Mouse (Mus musculus) forebrain, embryonic 15.5 days (tissue): ENCODE data around the gene Rbfox1. TPM values are rescaled to one million over a fixed set of nuclear protein-coding genes. Genes with fewer than 3 reads are reported as not detected.

Experiments
- ATAC-seq: fragments of 200-750 bp; cut with Nextera tagmentation; replicated peaks from 2 replicates; pipeline ENCODE4 v1.8.0; 2017; ENCODE audit warnings: mild to moderate bottlenecking, moderate TSS enrichment, moderate library complexity
- H3K27ac ChIP-seq: fragments of 300-500 bp; sonication (generic); replicated peaks from 2 replicates; pipeline ENCODE4 v1.5.1; 2015; ENCODE audit warnings: mild to moderate bottlenecking, inconsistent platforms
- H3K27me3 ChIP-seq: fragments of 300-500 bp; sonication (generic); 2 replicates; pipeline ENCODE4 v1.6.1; 2015; ENCODE audit warnings: inconsistent platforms
- H3K36me3 ChIP-seq: fragments of 300-500 bp; sonication (generic); 2 replicates; pipeline ENCODE4 v1.6.1; 2015; ENCODE audit warnings: mild to moderate bottlenecking, inconsistent platforms
- H3K4me1 ChIP-seq: fragments of 300-500 bp; sonication (generic); 2 replicates; pipeline ENCODE4 v1.6.1; 2015; ENCODE audit warnings: inconsistent platforms
- H3K4me2 ChIP-seq: fragments of 300-500 bp; sonication (generic); replicated peaks from 2 replicates; pipeline ENCODE4 v1.6.1; 2015; ENCODE audit warnings: mild to moderate bottlenecking, inconsistent platforms
- H3K4me3 ChIP-seq: fragments of 300-500 bp; sonication (generic); 2 replicates; pipeline ENCODE4 v1.5.1; 2015; ENCODE audit warnings: mild to moderate bottlenecking, inconsistent platforms
- H3K9ac ChIP-seq: fragments of 300-500 bp; sonication (generic); replicated peaks from 2 replicates; pipeline ENCODE4 v1.6.1; 2015; ENCODE audit warnings: mild to moderate bottlenecking, inconsistent platforms
- H3K9me3 ChIP-seq: fragments of 300-500 bp; sonication (generic); 2 replicates; pipeline ENCODE4 v1.6.1; 2016; ENCODE audit warnings: inconsistent platforms
- WGBS: fragments of 180-500 bp; shearing (Covaris S2); methylation state at CpG from one replicate; pipeline ENCODE4 v1.1.7; 2015; ENCODE audit warnings: mixed read lengths; 5-methylcytosine and 5-hydroxymethylcytosine counted together
- polyA plus RNA-seq: library from polyadenylated mRNA; unstranded; fragments of >200 nt; fragmentation: Nextera tagmentation; extraction: Ambion mirVana; gene quantifications from 2 replicates; pipeline ENCODE4 v1.2.1, GENCODE M21; 2015

Rbfox1 gene
- polyA plus RNA-seq, 1 experiment from 2014 or later, result 173 TPM

DNA sequence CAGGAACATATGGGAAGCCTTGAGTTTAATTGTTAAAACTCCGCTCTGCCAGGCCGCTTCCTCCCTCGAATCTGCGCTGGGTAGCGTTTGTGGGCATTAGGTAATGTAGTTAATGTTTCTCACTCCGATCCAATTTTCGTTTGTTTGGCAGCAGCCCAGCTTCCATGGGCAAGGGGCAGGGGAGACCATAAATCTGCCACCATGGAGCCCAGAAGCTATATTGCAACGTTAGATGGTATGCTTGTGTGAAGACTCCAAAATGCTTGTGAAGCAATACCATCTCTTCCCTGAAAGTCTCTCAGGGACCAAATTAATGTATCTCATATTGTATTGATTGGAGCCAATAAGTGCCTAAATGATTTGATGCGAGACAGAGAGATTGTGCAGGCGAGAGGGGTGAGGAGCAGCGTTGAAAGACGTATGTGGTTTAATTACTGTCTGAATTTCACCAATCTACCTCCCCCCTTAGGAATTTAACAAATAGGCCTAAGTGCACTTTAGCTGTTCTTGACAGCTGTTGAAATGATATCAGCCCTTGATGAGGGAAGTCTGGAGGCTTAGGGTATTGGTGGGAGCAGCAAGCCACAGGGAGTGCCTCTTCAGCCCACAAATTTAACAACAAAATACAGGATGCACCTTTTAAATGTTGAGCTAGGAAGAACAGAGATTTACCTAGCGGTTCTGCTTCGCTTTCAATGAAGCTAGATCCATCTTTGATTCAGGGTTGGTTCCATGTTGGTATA is 884.5 kb downstream of the Rbfox1 start:
- H3K4me3 ChIP-seq, result no peak overlapping the region
- 65% methylated on average over 14 of the region's 14 CpGs for WGBS
- no peak overlapping the region for H3K9ac ChIP-seq

DNA sequence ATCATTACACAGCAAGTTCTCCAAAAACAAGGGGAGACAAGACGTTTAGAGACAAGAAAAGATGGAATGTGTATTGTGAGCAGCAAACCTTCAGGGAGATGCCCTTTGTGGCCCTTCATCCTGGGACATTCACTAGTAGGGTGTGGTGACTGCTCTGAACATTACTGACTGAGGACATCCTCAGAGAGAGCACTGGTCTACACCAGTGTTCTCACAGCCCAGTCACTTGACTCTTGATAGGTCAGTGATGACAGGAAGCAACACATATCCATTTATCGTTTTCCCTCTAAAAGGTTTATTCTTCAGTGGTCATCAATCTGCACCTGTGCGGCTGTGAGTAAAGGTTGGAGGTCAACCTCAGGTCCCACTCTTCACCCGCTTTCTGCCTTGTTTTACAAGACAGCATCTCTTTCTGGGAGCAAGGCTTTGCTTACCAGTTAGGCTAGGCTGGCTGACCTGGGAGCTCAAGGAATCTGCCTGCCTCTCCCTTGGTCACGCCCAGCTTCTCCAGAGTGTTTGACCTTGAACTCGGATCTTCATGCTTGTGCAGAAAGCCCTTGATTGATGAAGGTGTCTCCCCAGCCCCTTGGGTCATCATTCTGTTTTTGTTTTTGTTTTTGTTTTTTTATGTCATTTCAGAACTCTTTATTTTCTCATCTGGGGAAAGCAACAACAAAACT is 892.5 kb downstream of the Rbfox1 start:
- H3K27me3 ChIP-seq, result no peaks in the 10 kb centered on the region
- no peaks in the 10 kb centered on the region for H3K9me3 ChIP-seq
- no peak overlapping the region for H3K27ac ChIP-seq
- WGBS, result 88% methylated on average over 6 of the region's 6 CpGs
- H3K4me1 ChIP-seq, result no peaks in the 10 kb centered on the region
- no peak overlapping the region for H3K4me2 ChIP-seq
- no peak overlapping the region for H3K9ac ChIP-seq
- no peak for ATAC-seq
- H3K4me3 ChIP-seq, result no peak overlapping the region
- no peaks in the 10 kb centered on the region for H3K36me3 ChIP-seq

More for the DNA sequence above, 884.5 kb downstream of the Rbfox1 start:
- Histone ChIP-seq H3K4me2 (no peak overlapping the region), H3K9me3 (no peaks in the 10 kb centered on the region), H3K4me1 (peaks cover 5% of the 10 kb centered on the region), H3K27ac (no peak overlapping the region), H3K27me3 (no peaks in the 10 kb centered on the region), H3K36me3 (no peaks in the 10 kb centered on the region)
- ATAC-seq, result no peak

DNA sequence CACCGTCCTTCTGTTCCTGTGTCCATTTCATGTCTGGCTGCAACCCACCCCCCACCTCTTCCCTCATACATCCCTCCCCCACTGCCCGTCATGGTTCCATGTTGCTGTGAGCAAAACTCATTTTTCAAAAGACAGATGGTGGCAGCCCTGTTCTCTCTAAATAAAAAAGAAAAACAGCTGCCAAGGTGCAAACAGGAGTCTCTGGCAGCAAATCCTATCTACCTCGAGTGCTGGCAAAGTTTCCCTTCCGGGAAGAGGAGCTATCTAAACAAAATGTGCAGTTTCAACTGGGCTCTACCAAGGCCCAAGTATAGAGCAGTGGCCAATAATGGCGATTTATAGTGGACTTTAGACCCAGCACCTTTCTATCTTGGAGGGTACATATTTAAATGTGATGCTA is 899.0 kb downstream of the Rbfox1 start:
- Histone ChIP-seq H3K4me1 (0 out of 2 replicates have a peak, but pooled peaks cover 12% of the 10 kb centered on the region), H3K9me3 (no peaks in the 10 kb centered on the region), H3K36me3 (no peaks in the 10 kb centered on the region), H3K27ac (no peak overlapping the region), H3K27me3 (no peaks in the 10 kb centered on the region), H3K4me3 (no peak overlapping the region), H3K9ac (no peak overlapping the region), H3K4me2 (no peak overlapping the region)
- ATAC-seq, result no peak
- WGBS, result 66% methylated on average over 5 of the region's 5 CpGs

DNA sequence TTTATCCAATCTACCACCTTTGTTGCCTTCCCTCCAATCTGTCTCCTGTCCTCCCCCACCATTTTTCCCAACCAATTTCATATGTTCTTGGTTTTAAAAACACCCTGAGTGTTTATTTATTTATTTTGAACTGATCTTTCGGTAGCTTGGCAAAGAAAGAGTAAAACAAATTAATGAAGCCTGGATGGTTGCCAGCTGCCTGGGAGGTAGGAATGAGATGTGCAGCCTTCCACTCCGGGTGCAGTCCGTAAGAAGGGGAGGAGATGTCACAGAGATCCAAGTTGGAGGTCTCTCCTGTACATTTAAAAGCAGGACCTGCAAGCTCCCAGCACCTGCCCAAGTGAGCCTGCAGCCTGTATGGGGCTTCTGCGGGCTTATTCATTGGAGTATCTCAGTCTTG is 899.9 kb downstream of the Rbfox1 start:
- ATAC-seq, result no peak
- H3K9me3 ChIP-seq, result no peaks in the 10 kb centered on the region
- H3K4me3 ChIP-seq, result no peak overlapping the region
- 33% methylated on average over 4 of the region's 4 CpGs for WGBS
- no peak overlapping the region for H3K4me2 ChIP-seq
- H3K27me3 ChIP-seq, result no peaks in the 10 kb centered on the region
- H3K4me1 ChIP-seq, result 0 out of 2 replicates have a peak, but pooled peaks cover 12% of the 10 kb centered on the region
- H3K9ac ChIP-seq, result no peak overlapping the region
- no peaks in the 10 kb centered on the region for H3K36me3 ChIP-seq
- H3K27ac ChIP-seq, result no peak overlapping the region

DNA sequence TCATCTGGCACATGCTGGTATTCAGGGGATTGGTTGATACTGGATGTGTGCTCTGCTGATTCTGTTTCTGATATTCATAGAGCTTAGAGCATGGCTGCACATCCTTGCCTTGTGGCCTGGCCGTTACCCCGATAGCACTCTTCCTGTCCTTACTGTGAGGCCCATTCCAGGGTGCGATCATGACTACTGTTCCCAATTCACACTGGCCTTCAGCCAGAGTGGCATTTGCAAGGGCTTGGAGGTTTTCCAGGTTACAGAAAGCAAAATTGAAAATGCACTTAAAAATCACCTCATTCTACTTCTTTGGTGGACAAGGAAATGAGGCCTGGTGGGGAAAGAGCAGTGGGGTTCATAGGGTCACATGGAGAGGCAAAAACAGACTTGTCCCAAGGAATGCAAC is 906.1 kb downstream of the Rbfox1 start:
- no peak overlapping the region for H3K9ac ChIP-seq
- H3K4me3 ChIP-seq, result no peak overlapping the region
- 50% methylated on average over 3 of the region's 3 CpGs for WGBS
- H3K36me3 ChIP-seq, result no peaks in the 10 kb centered on the region
- no peaks in the 10 kb centered on the region for H3K9me3 ChIP-seq
- H3K27me3 ChIP-seq, result no peaks in the 10 kb centered on the region; the same call in 1 of the 2 replicates
- H3K27ac ChIP-seq, result no peak overlapping the region
- H3K4me2 ChIP-seq, result no peak overlapping the region
- no peak for ATAC-seq
- H3K4me1 ChIP-seq, result 0 out of 2 replicates have a peak, but pooled peaks cover 5% of the 10 kb centered on the region

DNA sequence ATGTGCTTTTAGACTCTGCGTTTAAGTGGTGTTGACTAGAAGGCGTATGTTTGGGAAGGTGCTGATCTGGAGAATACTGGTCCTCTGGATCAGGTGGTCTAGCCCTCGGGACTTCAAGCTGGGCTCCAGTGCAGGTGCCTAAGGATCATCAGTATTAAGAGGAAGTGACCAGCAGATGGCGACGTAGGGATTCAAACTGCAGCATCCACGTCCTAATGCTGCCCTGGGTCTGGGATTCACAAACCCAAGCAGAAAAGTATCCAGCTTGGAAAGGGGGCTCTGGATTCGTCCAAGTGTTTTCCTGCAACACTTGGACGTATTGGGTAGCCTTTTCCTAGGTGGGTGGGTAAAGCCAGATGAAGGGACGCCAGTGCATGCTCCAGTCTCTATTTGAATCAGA is 906.5 kb downstream of the Rbfox1 start:
- Histone ChIP-seq H3K4me2 (no peak overlapping the region), H3K4me1 (0 out of 2 replicates have a peak, but pooled peaks cover 5% of the 10 kb centered on the region), H3K4me3 (no peak overlapping the region), H3K36me3 (no peaks in the 10 kb centered on the region), H3K9ac (no peak overlapping the region), H3K9me3 (no peaks in the 10 kb centered on the region), H3K27me3 (no peaks in the 10 kb centered on the region; the same call in 1 of the 2 replicates), H3K27ac (no peak overlapping the region)
- WGBS, result 14% methylated on average over 9 of the region's 9 CpGs
- ATAC-seq, result peak; percentile 80; the same call in 1 of the 2 replicates

DNA sequence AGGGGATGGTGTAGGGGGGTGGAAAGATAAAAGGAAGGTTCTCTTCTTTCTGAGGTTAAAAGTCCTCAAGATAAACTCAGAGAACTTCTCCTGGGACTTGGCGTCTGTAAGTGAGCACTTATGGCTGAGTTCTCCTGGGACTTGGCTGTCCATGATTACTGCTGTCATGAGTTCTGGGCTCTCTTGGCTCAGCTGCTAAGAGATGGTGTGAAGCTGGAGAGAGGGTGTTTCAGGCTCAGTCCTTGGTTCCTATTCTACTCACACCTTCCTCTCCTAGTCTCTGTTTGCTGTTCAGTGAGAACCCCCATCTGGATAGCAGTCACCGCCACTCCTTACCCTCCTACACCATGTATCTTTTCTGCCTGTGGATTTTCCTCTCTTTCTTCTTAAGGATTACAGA is 921.1 kb downstream of the Rbfox1 start:
- no peaks in the 10 kb centered on the region for H3K9me3 ChIP-seq
- no peak for ATAC-seq
- WGBS, result 98% methylated on average over 2 of the region's 2 CpGs
- no peaks in the 10 kb centered on the region for H3K27me3 ChIP-seq
- no peak overlapping the region for H3K4me2 ChIP-seq
- no peak overlapping the region for H3K4me3 ChIP-seq
- H3K36me3 ChIP-seq, result no peaks in the 10 kb centered on the region
- H3K27ac ChIP-seq, result no peak overlapping the region
- no peak overlapping the region for H3K9ac ChIP-seq
- no peaks in the 10 kb centered on the region for H3K4me1 ChIP-seq

- H3K4me2 ChIP-seq, result no peak overlapping the region
- 53% methylated on average over 2 of the region's 2 CpGs for WGBS
- no peak for ATAC-seq
- H3K9me3 ChIP-seq, result no peaks in the 10 kb centered on the region
- no peak overlapping the region for H3K9ac ChIP-seq
- H3K27ac ChIP-seq, result no peak overlapping the region
- H3K36me3 ChIP-seq, result no peaks in the 10 kb centered on the region
- H3K4me3 ChIP-seq, result no peak overlapping the region
- peaks cover 4% of the 10 kb centered on the region for H3K4me1 ChIP-seq
- H3K27me3 ChIP-seq, result no peaks in the 10 kb centered on the region
These were observed 922.7 kb downstream of the Rbfox1 start for GRCm38 (mm10) chr16:6807835-6808234.

DNA sequence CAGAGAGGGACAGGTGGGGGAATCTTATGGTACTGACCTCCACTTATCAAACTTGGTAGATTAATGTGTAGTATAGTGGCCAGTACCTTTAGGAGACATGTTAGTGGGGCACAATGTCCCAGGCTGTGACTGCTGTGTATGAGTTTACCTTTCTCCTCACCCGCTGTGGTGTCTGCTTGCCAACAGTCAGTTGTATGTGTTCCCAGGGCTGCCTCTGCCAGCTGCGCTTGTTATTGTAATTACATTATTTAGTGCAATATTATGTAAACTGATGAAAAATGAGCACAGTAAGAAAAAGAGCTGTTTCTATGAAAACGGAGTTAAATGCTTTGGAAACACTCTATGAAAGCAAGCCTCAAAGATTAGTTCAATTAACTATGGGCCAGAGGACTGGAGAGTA is 928.7 kb downstream of the Rbfox1 start:
- ATAC-seq, result 0 out of 2 replicates have a peak, but pooled peaks have one; percentile 19
- WGBS, result 50% methylated on average over 3 of the region's 3 CpGs

GRCm38 (mm10) chr16:6821741-6822140 is 936.6 kb downstream of the Rbfox1 start:
- no peaks in the 10 kb centered on the region for H3K27me3 ChIP-seq
- WGBS, result 73% methylated on average over 1 of the region's 1 CpGs
- no peaks in the 10 kb centered on the region for H3K9me3 ChIP-seq
- H3K27ac ChIP-seq, result no peak overlapping the region
- no peaks in the 10 kb centered on the region for H3K4me1 ChIP-seq
- H3K9ac ChIP-seq, result no peak overlapping the region
- no peak overlapping the region for H3K4me2 ChIP-seq
- no peak for ATAC-seq
- no peak overlapping the region for H3K4me3 ChIP-seq
- H3K36me3 ChIP-seq, result no peaks in the 10 kb centered on the region

More for the DNA sequence above, 928.7 kb downstream of the Rbfox1 start:
- H3K4me2 ChIP-seq, result no peak overlapping the region
- H3K36me3 ChIP-seq, result no peaks in the 10 kb centered on the region
- peaks cover 19% of the 10 kb centered on the region for H3K4me1 ChIP-seq
- H3K27ac ChIP-seq, result no peak overlapping the region
- no peaks in the 10 kb centered on the region for H3K27me3 ChIP-seq
- H3K9ac ChIP-seq, result no peak overlapping the region
- no peak overlapping the region for H3K4me3 ChIP-seq
- H3K9me3 ChIP-seq, result no peaks in the 10 kb centered on the region

- no peaks in the 10 kb centered on the region for H3K36me3 ChIP-seq
- H3K4me1 ChIP-seq, result no peaks in the 10 kb centered on the region
- no peak for ATAC-seq
- no peaks in the 10 kb centered on the region for H3K27me3 ChIP-seq
- H3K9ac ChIP-seq, result no peak overlapping the region
- H3K4me3 ChIP-seq, result no peak overlapping the region
- H3K4me2 ChIP-seq, result no peak overlapping the region
- no peak overlapping the region for H3K27ac ChIP-seq
- WGBS, result 93% methylated on average over 6 of the region's 6 CpGs
- H3K9me3 ChIP-seq, result no peaks in the 10 kb centered on the region
These were observed 944.9 kb downstream of the Rbfox1 start for GRCm38 (mm10) chr16:6829892-6830524.

GRCm38 (mm10) chr16:6833486-6833885 is 948.3 kb downstream of the Rbfox1 start:
- no peaks in the 10 kb centered on the region for H3K4me1 ChIP-seq
- no peak overlapping the region for H3K4me2 ChIP-seq
- no peak for ATAC-seq
- no peaks in the 10 kb centered on the region for H3K27me3 ChIP-seq
- no peaks in the 10 kb centered on the region for H3K9me3 ChIP-seq
- no peak overlapping the region for H3K9ac ChIP-seq
- H3K4me3 ChIP-seq, result no peak overlapping the region
- H3K27ac ChIP-seq, result no peak overlapping the region
- H3K36me3 ChIP-seq, result no peaks in the 10 kb centered on the region
